Mouse (Mus musculus) T-cell, adult 2 months (primary cell): ENCODE measurements around the gene Havcr2.
"Not testable (repeated sequence)": the region's sequence is repeated elsewhere in the genome, so short reads cannot be mapped to it uniquely, and the experiment has no call there.

Experiments used
- DNase-seq: peaks from one replicate; pipeline ENCODE4 v3.0.0; 2022; ENCODE audit warnings: low spot score

The Havcr2 gene

DNA sequence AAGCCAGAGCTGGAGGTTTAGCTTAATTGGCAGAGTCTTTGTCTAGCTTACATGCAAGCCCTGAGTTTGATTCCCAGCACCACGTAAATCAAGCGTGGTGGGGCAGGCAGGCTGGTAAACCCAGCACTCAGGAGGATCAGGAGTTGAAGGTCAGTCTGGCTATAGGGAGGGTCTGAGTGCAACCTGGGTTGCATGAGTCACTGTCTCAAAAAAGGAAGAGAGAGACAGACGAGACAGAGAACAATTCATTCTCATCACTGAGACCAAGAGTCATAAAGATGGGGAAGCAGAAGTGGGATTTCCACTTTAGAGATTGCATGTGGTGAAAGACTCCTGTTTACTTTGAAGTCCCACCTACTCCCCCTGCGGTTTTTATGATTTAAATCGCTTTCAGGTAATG is 6.6 kb downstream of the Havcr2 start:
- DNase-seq: no peak

DNA sequence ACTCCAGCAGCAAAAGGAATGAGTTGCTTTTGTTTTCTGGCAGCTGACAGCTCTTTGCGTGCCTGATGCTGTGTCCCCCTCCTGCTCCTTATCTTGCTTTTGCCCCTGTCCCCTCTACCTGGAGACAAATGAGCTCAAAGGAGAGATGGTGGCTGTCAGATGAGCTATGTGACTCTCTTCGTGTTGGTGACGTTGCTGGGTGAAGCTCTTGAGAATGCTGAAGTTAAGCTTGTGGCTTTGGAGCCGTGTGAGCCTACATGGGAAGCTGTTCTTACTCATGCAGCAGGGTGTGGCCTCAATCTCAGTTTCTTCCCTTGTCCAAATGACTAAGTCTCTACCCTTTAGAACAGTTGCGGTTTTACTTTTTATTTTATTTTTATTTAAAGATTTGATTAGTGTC is 7.2 kb downstream of the Havcr2 start:
- no peak for DNase-seq

DNA sequence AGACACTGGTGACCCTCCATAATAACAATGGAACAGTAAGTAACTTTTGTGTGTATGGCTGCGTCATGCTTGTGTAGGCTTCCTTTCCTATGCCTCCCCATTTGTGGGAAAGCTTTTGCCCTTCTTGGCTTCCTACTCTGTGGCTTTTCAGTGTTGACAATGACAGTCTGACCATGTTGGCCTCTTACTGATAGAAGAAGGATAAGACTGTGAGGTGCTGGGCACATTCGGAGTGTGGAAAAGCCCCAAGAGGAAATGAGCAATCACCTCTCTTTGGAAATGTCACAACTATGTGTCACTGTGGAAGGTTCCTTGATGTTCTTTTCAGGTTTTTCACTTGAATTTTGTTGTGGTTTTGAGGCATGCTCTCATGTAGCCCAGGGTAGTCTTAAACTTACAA is 12.1 kb downstream of the Havcr2 start:
- DNase-seq: no peak

DNA sequence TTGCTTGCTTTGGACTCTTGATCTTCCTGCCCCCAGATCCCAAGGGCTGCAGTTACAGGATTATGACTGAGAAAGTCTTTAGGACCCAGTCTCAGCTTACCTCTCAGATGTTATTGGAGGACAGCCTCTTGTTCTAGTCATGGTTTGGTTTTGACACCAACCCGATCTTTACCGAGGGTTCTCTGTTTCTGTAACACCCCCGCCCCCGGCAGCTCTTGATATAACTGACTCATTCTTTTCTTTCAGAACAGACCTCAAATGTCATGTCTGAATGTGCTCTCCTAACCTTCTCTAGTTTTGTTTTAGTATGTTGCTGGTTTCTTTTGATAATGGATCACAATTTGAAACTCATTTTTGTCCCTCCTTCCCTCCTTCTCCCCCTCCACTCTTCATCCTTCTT is 19.5 kb downstream of the Havcr2 start:
- no peak for DNase-seq

DNA sequence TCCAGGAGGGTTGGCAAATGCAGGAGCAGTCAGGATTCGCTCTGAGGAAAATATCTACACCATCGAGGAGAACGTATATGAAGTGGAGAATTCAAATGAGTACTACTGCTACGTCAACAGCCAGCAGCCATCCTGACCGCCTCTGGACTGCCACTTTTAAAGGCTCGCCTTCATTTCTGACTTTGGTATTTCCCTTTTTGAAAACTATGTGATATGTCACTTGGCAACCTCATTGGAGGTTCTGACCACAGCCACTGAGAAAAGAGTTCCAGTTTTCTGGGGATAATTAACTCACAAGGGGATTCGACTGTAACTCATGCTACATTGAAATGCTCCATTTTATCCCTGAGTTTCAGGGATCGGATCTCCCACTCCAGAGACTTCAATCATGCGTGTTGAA is 24.6 kb downstream of the Havcr2 start:
- DNase-seq: no peak

DNA sequence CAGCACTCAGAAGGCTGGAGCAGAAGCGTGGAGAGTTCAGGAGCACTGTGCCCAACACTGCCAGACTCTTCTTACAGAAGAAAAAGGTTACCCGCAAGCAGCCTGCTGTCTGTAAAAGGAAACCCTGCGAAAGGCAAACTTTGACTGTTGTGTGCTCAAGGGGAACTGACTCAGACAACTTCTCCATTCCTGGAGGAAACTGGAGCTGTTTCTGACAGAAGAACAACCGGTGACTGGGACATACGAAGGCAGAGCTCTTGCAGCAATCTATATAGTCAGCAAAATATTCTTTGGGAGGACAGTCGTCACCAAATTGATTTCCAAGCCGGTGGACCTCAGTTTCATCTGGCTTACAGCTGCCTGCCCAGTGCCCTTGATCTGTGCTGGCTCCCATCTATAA is 25.8 kb downstream of the Havcr2 start:
- no peak for DNase-seq

DNA sequence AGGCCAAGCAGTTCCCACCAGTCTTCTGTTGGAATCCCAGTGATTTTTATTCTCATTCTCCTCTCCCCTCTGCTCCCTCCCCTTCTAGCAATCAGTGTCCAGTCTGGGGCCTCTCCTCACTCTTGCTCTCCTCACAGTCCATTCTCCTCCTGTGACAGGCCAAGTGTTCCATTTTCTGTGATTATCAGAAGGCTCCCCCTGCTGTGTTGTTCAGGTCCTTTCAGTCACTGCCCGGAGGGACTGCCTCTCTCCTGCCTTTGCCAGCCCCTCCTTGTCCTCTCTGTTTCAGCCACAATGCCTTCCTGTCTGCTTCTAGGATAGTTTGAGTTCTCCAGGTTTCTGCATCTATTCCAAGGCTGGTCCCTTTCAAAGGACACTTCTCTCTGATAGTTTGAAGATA is 33.5 kb downstream of the Havcr2 start:
- DNase-seq: no peak

DNA sequence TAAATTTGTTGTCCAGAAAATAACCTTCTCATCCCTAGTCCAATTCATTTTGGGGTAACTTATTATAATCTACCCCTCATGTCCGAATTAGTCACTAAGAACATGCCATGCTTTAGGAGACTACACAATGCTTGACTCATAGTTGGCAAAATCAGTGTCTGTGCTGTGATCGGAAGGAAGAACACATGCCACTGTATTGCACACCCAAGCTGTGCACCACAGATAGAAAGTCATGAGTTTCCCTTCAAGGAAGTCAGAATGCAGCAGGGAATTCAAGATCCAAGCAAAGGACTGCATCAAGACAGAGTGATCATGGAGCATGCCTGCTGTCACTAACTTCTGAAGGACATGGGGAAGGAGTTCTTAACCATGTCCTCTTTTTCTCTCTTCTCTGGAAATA is 33.9 kb downstream of the Havcr2 start:
- DNase-seq: no peak

DNA sequence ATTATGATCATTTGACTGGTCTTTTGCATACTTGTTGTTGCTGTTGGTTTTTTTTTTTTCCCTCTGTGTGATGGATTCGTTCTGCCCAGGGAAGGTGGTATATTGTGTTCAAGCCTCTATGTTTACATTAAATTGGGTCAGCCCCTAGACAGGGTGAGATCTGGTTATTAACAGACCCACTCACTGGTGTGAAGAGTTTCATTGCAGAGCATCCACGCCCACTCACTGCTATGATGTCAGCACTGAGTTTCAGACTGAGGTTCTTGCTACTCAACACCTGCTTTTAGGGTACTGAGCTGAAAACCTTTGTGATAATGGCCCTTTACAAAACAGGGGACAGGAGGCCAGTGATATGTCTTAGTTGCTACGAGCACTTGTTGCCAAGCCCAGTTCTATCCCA is 52.4 kb downstream of the Havcr2 start:
- DNase-seq: no peak

DNA sequence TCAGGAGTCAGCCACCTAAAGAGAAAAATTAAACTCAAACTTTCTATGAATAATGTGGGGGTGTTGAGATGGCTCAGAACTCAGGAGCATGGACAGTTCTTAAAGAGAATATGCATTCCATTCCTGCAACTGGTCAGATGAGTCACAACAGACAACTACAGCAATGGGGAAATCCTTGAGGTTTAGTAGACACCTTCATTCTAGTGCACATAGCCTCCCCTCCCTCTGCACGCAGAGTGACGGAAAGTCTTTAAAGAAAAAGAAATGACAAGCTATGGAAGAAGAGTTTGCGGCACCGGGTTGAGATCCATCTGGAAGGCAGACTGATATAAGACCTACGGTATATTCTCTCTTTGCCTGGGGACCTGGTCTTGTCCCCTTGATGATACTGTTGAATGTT is 55.2 kb downstream of the Havcr2 start:
- no peak for DNase-seq

DNA sequence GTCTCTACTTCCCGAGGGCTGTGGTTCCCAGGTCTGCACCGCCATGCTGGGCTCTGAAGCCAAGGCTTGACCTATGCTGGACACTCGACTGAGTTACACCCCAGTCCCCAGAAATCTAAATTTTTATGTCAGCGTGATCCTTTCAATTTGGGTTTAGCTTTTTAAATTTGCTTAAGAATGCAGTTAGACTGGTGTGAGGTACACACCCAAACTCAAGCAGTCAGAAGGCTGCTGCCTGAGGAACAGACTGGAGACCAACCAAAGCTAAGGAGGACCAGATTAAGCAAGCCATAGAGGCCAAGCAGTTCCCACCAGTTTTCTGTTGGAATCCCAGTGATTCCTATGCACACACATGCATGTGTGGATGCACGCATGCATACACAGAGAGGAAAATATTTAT is 66.6 kb downstream of the Havcr2 start:
- DNase-seq: not testable (repeated sequence)

DNA sequence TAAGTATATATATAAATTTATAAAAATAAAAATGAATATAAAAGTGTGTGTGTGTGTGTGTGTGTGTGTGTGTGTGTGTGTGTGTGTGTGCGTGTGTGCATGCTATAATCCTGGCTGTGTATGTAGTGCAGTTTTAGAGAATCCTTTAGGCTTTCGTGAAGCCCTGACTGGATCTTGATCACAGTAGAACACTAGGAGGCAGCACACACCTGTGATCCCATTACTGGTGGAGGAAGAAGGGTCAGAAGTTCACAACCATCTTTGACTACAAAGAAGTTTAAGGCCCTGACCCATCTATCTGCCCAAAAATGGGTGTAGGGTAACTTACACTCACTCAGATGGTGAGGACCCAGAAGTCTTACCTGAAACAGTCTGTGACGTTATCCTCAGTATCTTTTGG is 68.0 kb downstream of the Havcr2 start:
- no peak for DNase-seq

DNA sequence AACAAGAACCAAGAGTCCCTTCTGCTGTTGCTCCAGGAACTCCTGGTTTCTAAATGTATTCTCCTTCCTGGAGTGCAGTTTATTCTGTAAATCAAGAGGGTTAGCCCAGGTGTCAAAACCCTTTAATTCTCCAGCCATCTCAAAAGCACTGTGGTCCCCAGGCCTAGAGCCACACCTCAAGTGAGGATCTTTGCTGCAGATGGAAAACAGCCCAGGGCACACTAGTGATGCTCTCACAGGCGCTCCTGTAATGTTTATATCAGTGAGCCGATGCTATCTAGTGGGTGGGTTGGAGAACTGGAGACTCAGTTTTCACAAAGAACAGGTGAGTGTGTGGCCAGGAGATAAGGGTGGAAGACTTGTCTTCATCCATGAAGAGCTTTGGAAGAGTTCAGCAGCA is 69.2 kb downstream of the Havcr2 start, which contains the start of gene Gm12169:
Gene Gm12169, plus strand, starts transcription at position 301 of the 400 bp plus-strand sequence.
- no peak for DNase-seq

DNA sequence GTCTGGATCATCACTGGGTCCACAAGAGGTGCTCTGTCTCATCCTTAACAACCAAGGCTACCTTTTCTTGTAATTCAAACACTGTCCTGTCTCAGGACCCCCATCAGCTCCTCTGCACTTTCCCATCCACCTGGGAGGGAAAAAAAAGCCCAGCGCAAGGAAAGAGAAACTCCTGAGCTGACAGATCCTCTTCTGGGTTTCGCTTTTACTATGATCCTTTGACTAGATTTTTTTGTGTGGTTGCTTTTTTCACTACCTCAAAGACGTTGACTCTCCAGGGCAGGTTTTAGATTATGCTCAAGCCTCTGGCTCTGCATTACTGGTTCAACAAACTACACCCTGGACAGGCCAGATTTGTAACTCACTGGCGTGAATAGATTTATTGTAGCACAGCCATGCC is 75.4 kb downstream of the Havcr2 start:
- DNase-seq: no peak
